Mouse (Mus musculus) lung, adult 2 months (tissue): ENCODE data around the gene Olfr9. TPM values are rescaled to one million over a fixed set of nuclear protein-coding genes. Genes with fewer than 3 reads are reported as not detected.
"Not testable (repeated sequence)": the region's sequence is repeated elsewhere in the genome, so short reads cannot be mapped to it uniquely, and the experiment has no call there.

Experiments used
- DNase-seq: peaks from one replicate; pipeline ENCODE4 v3.0.0; 2022
- H3K4me1 ChIP-seq: fragments of 200-500 bp; 2 replicates; pipeline ENCODE4 v1.6.1; 2011; ENCODE audit warnings: low read length; ENCODE audit not compliant: control insufficient read depth, insufficient read depth
- H3K4me3 ChIP-seq: fragments of 200-500 bp; replicated peaks from 2 replicates; pipeline ENCODE3; 2011; ENCODE audit warnings: low read depth, mild to moderate bottlenecking, control low read depth, low read length; ENCODE audit errors: extremely low read depth
- CTCF ChIP-seq: fragments of 200-500 bp; IDR thresholded peaks from 2 replicates; pipeline ENCODE4 v1.5.1; 2011; ENCODE audit warnings: mild to moderate bottlenecking, low read length, control low read depth; ENCODE audit not compliant: insufficient read depth
- POLR2A ChIP-seq: fragments of 200-500 bp; IDR thresholded peaks from 2 replicates; pipeline ENCODE4 v1.6.1; 2011; ENCODE audit warnings: low read depth, mild to moderate bottlenecking, control low read depth, low read length, borderline replicate concordance; ENCODE audit errors: extremely low read depth
- WGBS: fragments of 180-500 bp; shearing (Covaris S2); methylation state at CpG from one replicate; pipeline ENCODE4 v1.1.7; 2018; 5-methylcytosine and 5-hydroxymethylcytosine counted together
- polyA plus RNA-seq: library from polyadenylated mRNA; depleted of rRNA; stranded (reverse); fragments of >200 nt; gene quantifications from 2 replicates; pipeline ENCODE4 v1.2.3, GENCODE M21; 2012; rRNA removed

Olfr9 gene
- polyA plus RNA-seq, 1 experiment: not detected

DNA sequence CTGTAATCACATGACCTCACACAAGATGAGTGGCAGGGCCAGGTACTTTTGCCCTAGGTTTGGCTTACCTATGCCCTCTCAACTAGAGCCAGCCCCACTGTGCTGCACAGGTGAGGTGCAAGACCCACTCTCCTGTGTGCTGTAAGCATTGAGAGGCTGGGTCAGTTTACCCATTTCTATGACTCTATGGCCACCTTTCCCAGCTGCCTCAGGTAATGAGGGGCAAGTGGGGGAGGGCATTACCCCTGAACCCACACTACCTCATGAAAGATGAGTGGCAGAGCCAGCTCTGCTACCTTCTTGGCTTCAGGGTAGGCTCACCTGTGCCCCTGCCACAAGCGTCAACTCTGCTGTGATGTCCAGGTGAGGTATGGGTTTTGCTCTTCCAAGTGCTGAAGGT is 6.6 kb downstream of the Olfr9 start:
- TF ChIP-seq POLR2A: no peak
- Histone ChIP-seq H3K4me1 (no peaks in the 10 kb centered on the region), H3K4me3 (no peak overlapping the region)
- DNase-seq: no peak
- WGBS: 97% methylated on average over 1 of the region's 1 CpGs

DNA sequence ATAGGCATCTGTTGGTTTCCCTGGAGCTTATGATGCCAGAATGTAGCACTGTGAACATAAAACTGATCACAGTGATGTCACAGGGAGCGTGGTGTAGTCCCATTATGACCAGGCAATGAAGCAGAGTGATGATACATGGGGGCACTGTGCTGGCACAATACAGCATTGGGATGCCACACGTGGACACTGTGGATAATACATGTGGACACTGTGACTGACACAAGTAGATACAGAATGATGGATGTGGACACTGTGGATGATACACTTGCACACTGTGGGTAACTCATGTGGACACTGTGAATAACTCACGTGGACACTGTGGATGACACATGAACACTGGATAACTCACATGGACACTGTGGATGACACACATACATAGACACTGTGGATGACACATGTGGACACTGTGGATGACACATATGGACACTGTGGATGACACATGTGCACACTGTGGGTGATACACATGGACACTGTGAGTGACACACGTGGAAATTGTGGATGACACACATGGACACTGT is 7.4 kb downstream of the Olfr9 start:
- 71% methylated on average over 4 of the region's 4 CpGs for WGBS
- H3K4me3 ChIP-seq: no peak overlapping the region
- DNase-seq: no peak
- TF ChIP-seq CTCF (no peak), POLR2A (no peak)
- H3K4me1 ChIP-seq: no peaks in the 10 kb centered on the region

DNA sequence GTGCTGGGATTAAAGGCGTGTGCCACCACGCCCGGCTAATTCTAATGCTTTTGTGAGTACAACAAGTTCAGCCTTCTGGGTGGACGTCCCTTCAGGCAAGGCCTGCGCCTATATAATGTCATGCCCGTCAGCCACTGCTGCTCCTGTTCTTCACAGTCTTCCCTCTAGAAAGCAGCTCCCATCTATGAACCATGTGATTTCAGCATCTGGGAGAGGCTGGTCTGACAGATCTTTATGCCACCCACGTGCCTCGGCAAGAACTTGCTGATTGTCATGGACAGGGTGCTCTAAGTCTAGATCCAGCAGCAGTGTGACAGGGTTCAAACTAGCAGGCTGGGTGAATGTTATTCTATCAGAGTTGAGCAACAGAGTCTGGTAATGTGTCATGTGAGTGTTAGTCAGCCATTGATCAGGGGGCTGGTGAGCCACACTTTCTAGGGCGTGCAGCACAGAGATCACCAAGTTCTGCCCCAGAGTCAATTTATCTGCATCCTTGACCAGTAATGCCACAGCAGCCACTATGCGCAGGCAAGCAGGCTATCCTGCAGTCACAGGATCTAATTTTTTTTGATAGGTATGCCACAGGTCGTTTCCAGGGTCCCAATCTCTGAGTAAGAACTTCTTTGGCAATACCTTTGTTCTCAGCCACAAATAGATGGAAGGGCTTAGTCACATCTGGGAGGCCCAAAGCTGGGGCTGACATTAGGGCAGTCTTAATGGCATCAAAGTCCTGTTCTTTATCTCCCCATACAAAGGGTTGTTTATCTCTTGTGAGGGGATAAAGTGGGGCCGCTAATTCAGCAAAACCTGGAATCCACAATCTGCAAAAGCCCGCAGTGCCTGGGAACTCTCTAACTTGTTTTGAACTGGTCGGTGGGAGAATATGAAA is 15.0 kb downstream of the Olfr9 start:
- TF ChIP-seq CTCF (no peak), POLR2A (no peak)
- H3K4me1 ChIP-seq: no peaks in the 10 kb centered on the region
- H3K4me3 ChIP-seq: no peak overlapping the region
- DNase-seq: no peak
- 73% methylated on average over 14 of the region's 14 CpGs for WGBS

- 71% methylated on average over 2 of the region's 2 CpGs for WGBS
- H3K4me1 ChIP-seq: no peaks in the 10 kb centered on the region
- DNase-seq: no peak
- H3K4me3 ChIP-seq: no peak within 1 kb of the TSS
- TF ChIP-seq POLR2A (no peak), CTCF (no peak)
These were observed 21.1 kb downstream of the Olfr9 start, which contains the start of gene Olfr763 for GRCm38 (mm10) chr10:129010288-129010841. Gene Olfr763 (plus strand): TSS chr10:129010791.

DNA sequence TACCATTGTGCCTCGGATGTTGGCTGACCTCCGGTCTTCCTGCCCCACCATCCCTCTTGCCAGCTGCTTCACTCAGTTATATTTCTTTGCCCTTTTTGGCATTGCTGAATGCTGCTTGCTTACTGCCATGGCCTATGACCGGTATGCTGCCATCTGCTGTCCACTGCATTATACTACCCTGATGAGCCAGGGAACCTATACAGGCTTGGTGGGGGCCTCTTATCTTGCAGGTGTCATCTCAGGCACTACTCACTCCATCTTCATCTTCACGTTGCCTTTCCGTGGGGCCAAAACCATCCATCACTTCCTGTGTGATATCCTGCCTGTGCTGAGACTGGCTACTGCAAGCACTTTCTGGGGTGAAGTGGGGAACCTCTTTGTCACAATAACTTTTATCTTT is 22.3 kb downstream of the Olfr9 start:
- not testable (repeated sequence) for H3K4me3 ChIP-seq, H3K4me1 ChIP-seq, DNase-seq
- 37% methylated on average over 2 of the region's 5 CpGs for WGBS

DNA sequence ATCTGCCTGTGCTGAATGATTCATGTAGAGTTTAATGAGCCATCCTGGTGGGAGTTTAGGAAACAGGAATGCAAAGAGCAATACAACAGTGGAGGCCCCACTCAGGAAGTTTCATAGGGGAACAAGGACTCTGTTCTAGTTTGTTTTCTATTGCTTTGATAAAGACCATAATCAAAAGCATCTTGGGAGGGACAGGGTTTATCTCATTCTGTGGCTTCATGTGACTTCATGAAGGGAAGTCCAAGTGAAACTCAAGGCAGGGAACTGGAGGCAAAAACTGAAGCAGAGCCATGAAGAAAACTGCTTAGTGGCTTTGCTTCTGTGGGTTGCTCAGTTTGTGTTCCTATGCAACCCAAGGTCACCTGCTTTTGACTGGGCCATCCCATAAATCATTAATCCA is 25.2 kb downstream of the Olfr9 start:
- Histone ChIP-seq H3K4me1 (no peaks in the 10 kb centered on the region), H3K4me3 (no peak overlapping the region)
- TF ChIP-seq CTCF (no peak), POLR2A (no peak)
- DNase-seq: no peak

DNA sequence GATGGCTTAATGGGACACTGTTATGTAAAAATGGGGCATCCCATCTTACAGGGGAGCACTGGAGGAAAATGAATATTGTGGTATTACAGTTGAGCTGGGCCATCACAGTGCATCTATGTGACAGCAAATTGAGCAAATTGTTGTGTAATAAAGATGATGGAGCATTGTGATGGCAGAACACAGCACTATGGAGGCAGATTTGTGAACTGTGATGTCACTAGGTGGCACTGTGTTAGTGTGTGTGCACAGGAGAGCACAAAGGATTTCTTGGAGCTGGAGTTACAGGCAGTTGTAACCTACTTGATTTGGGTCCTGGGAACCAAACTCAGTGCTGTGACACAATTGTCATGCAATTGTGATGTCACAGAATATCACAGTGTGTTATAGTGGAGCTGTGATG is 34.1 kb downstream of the Olfr9 start:
- H3K4me3 ChIP-seq: no peak overlapping the region
- no peak for DNase-seq
- H3K4me1 ChIP-seq: no peaks in the 10 kb centered on the region
- no peak for TF ChIP-seq CTCF
- TF ChIP-seq POLR2A: no peak

GRCm38 (mm10) chr10:129026018-129026662 is 36.9 kb downstream of the Olfr9 start:
- peak; percentile 9 for DNase-seq
- TF ChIP-seq POLR2A (no peak), CTCF (peak; percentile 13; the same call in 1 of the 2 replicates)
- no peak overlapping the region for H3K4me3 ChIP-seq
- no peaks in the 10 kb centered on the region for H3K4me1 ChIP-seq
- 59% methylated on average over 3 of the region's 3 CpGs for WGBS

GRCm38 (mm10) chr10:129028343-129028742 is 39.1 kb downstream of the Olfr9 start:
- 80% methylated on average over 2 of the region's 2 CpGs for WGBS
- Histone ChIP-seq H3K4me1 (no peaks in the 10 kb centered on the region), H3K4me3 (no peak overlapping the region)
- TF ChIP-seq CTCF (no peak), POLR2A (no peak)
- DNase-seq: no peak

GRCm38 (mm10) chr10:129039796-129040195 is 50.6 kb downstream of the Olfr9 start, which contains the start of gene Olfr764-ps1:
Gene Olfr764-ps1 (minus strand): TSS chr10:129039896.
- 71% methylated on average over 3 of the region's 3 CpGs for WGBS
- Histone ChIP-seq H3K4me3 (no peak within 1 kb of the TSS), H3K4me1 (no peaks in the 10 kb centered on the region)
- DNase-seq: no peak
- no peak for TF ChIP-seq POLR2A
- TF ChIP-seq CTCF: no peak

Other genes starting within 250 kb of the Olfr9 start
- gene Dgka, start 244.6 kb upstream of the Olfr9 start, polyA plus RNA-seq: 38.4 and 53.7 TPM in 2 replicates
- 15.9 and 22.4 TPM in 2 replicates for gene Pym1, start 241.5 kb upstream of the Olfr9 start, polyA plus RNA-seq
- 10.0 and 10.3 TPM in 2 replicates for gene Mmp19, start 198.5 kb upstream of the Olfr9 start, polyA plus RNA-seq
- 14.8 and 22.7 TPM in 2 replicates for gene Dnajc14, start 185.4 kb upstream of the Olfr9 start, polyA plus RNA-seq
- 18.3 and 20.6 TPM in 2 replicates for gene Tmem198b, start 185.1 kb upstream of the Olfr9 start, polyA plus RNA-seq
- 3.4 and 9.9 TPM in 2 replicates for gene Sarnp, start 172.1 kb upstream of the Olfr9 start, polyA plus RNA-seq
- 47.5 and 64.6 TPM in 2 replicates for gene Ormdl2, start 167.8 kb upstream of the Olfr9 start, polyA plus RNA-seq
- 0.45 and 0.99 TPM in 2 replicates for gene Gdf11, start 97.7 kb upstream of the Olfr9 start, polyA plus RNA-seq
- gene Cd63, start 88.4 kb upstream of the Olfr9 start, polyA plus RNA-seq: 110 and 132 TPM in 2 replicates
- gene Rdh5, start 66.5 kb upstream of the Olfr9 start, polyA plus RNA-seq: 20.1 and 20.3 TPM in 2 replicates
- 171 and 192 TPM in 2 replicates for gene Bloc1s1, start 65.4 kb upstream of the Olfr9 start, polyA plus RNA-seq
- gene Itga7, start 55.6 kb upstream of the Olfr9 start, polyA plus RNA-seq: 31.5 and 37.6 TPM in 2 replicates
- gene Mettl7b, start 28.4 kb upstream of the Olfr9 start, polyA plus RNA-seq: 0.66 and 0.77 TPM in 2 replicates
- gene Olfr763, start 21.4 kb downstream of the Olfr9 start, polyA plus RNA-seq: not detected in 2 replicates
- gene Olfr764-ps1, start 50.5 kb downstream of the Olfr9 start, polyA plus RNA-seq: not detected in 2 replicates
- not detected in 2 replicates for gene Olfr765, start 60.6 kb downstream of the Olfr9 start, polyA plus RNA-seq
- gene Olfr766-ps1, start 79.5 kb downstream of the Olfr9 start, polyA plus RNA-seq: not detected in 2 replicates
- not detected in 2 replicates for gene Olfr767, start 93.5 kb downstream of the Olfr9 start, polyA plus RNA-seq
- not detected in 2 replicates for gene Olfr768, start 109.9 kb downstream of the Olfr9 start, polyA plus RNA-seq
- gene Olfr769, start 128.4 kb downstream of the Olfr9 start, polyA plus RNA-seq: not detected in 2 replicates
- not detected in 2 replicates for gene Olfr770, start 149.6 kb downstream of the Olfr9 start, polyA plus RNA-seq
- gene Olfr771, start 175.3 kb downstream of the Olfr9 start, polyA plus RNA-seq: not detected in 2 replicates
- gene Olfr772, start 188.5 kb downstream of the Olfr9 start, polyA plus RNA-seq: not detected in 2 replicates
- not detected in 2 replicates for gene Olfr773, start 198.0 kb downstream of the Olfr9 start, polyA plus RNA-seq
- gene Olfr774, start 246.8 kb downstream of the Olfr9 start, polyA plus RNA-seq: not detected in 2 replicates